Mouse (Mus musculus): ENCODE data around the gene Eif3d.
A peak's percentile ranks its signal among the peaks of the same experiment; 100 is the strongest.

Eif3d gene

DNA sequence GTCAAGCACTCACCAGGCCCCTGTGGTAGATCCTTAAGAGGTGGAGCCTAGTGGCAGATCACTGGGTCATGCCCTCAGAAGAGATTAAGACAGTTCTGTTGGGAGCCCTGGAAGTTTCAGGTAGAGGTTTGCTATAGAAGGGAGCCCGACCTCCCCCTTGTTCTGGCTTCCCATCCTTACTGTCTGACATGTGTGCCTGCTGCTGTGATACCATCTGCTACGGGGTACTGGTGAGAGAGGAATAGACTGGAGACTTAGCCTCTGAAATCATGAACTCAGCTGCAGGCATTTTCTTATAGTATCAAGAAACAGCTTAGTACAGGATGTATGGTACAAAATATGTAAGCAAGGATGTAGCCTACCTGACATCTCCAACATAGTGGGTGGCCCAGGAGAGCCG lies 17.7 kb downstream of the Eif3d start:
- no peak for DNase-seq

DNA sequence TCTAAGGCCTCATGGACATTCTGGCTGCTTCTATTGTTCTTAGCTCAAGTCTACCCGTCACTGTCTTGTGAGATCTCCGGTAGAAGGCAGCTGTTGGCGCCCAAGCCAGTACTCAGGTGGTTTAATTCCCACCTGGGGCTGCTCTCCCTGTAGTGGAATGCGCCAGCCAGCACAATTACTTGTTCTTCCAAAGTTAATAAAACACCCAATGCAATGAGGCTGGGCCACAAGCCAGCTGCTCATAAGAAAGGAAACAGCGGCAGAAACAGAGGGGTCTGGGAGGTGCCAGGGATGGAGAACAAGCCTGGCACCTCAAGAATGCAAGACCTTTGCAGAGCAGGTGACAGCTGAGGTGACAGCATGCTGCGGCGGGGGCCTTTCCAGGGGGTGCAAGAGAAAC lies 21.6 kb downstream of the Eif3d start:
- no peak for DNase-seq

GRCm38 (mm10) chr15:77945711-77946110 lies 24.9 kb downstream of the Eif3d start:
- DNase-seq: no peak

- no peak for DNase-seq
Observed at GRCm38 (mm10) chr15:77941563-77941962, 29.1 kb downstream of the Eif3d start.

DNA sequence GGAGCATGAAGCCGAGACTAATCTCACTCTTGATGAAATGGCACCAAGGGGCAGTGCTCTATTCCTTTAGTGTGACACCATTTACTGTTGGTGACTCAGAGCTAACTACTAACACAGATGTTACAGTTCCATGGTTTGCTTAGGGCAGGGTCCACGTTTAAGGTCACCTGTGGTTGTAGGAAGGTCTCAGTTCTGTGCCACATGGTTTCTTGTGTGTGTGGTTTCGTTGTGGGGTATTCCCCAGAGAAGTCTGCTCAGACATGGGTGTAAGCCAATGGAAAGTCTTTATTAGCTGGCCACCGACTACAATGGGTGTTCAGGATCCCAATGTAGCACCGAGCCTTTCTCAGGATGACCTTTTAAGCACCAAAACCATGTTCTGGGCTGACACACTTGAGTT lies 32.1 kb downstream of the Eif3d start:
- DNase-seq: no peak

- peak; percentile 36 for DNase-seq
Observed at GRCm38 (mm10) chr15:77935673-77936375, 34.8 kb downstream of the Eif3d start.

DNA sequence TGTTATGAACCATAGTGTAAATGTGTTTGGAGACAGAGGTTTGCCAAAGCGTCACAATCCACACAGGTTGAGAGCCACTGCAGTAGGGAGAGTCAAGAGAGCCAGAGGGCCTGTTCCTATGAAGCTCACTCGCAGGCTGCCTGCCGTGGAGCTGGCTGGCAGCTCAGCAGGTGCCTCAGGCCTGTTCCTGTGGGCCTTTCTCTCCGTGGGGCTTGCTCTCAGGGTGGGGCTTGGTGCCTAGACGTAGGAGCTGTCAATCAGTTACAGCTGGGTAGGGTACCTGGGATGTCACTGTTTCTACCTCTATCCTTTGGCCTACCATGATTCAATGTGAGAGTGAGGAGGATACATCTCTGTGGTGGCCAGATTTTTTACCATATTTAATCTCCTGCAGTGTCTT lies 35.6 kb downstream of the Eif3d start:
- DNase-seq: no peak

DNA sequence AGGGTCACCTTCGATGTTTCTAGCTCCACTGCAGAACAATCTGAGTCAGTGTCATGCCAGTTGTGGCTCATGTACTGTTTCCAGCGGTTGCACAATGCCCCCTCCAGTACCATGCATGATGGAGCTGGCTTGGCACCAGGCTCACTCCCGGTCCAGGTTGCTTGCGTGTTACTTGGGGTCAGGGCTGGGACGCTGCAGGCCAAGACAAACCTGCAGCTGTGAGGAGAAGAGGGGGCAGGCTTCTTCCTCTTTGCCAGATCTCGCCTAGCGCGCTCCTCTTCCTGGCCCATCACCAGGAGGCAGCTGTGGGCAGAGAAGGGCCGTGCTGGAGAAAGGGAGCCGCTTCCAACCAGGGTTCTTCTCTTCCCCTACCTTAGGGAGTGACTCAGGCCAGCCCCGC lies 36.3 kb downstream of the Eif3d start:
- no peak for DNase-seq

DNA sequence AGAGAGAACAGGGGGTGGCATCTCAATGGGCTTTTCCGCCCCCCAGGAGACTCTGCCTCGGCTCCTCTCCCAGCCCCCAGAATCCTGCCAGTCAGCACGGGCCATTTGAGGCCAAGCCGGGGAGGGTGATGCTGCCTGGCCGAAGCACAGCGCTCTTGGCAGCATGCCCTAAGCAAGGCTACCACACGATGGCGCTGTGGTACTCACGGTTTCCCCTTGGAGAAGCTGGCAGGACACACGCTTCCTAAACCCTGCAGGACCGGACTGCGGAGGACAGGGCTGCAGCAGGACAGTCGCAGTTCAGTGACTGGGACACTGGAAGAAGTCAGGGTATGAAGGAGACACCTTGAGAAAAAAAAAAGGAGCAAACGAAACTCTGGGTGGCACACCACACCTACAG lies 36.8 kb downstream of the Eif3d start:
- peak; percentile 94 for DNase-seq

DNA sequence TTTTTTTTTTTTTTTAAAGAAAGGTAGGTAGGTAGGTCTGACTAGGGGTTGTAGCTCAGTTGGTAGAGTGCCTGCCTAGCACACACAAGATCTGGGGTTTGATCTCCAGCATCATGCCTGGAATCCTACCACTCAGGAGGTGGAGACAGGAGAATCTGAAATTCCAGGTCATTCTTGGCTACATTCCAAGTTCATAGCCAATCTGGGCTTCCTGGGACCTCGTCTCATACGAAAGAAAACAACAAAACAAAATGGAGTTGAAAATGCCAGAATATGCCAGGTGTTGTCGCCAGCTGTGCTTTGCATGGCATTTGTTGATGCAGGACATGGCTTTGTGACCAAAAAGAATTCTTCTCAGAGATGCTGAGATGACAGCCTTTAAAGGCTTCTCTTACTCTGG lies 37.4 kb downstream of the Eif3d start:
- DNase-seq: no peak

- DNase-seq: no peak
Observed at GRCm38 (mm10) chr15:77931689-77932016, 39.0 kb downstream of the Eif3d start.

DNA sequence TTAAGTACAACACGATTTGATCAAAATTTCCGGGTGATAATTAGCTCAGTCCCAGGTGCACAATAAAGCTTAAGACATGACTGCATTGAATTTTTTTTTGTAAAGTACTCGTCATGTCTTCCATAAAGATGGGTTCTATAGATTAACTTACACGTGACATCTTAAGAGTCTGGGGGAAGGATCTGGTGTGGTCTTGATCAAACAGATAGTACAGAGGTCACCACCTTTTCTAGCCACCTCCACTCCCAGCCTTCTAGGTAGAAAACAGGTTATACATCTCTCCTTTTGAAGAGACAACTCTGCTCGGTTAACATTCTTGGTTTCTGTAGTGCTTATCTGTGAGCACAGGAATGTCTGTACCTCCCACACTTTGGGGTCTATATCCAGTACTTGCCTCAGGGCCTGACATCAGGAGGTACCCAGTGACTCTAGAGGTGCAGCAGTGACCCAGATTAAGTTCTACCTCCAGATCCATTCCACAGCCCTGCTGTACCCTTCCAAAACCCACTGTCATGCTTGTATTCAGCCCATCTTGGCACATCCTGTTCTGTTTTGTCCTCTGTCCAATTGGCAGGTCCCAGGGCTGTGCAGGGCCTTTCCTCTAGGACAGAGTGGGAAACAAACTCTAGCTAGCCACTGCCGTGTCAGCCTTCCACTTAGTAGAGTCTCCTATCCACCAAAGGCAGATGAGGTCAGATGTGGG lies 39.5 kb downstream of the Eif3d start:
- DNase-seq: no peak

DNA sequence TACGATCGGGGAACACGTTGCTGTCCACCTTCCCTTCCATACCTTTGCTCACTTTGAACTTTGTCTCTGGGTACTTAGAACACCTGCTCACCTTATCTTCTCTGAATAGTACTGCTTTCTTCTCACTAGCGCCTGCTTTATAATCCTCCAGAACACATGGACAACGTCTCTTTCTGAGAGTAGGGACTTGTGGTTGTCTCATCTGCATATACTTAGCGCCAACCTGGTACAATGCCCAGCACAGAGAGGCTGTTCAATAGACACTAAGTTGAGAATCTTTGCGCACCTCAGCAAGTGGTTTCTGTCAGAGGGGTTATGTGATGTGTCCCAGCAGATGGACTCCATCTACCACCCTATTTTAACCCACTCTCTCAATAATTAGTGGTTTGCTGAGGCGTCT lies 40.8 kb downstream of the Eif3d start:
- no peak for DNase-seq

DNA sequence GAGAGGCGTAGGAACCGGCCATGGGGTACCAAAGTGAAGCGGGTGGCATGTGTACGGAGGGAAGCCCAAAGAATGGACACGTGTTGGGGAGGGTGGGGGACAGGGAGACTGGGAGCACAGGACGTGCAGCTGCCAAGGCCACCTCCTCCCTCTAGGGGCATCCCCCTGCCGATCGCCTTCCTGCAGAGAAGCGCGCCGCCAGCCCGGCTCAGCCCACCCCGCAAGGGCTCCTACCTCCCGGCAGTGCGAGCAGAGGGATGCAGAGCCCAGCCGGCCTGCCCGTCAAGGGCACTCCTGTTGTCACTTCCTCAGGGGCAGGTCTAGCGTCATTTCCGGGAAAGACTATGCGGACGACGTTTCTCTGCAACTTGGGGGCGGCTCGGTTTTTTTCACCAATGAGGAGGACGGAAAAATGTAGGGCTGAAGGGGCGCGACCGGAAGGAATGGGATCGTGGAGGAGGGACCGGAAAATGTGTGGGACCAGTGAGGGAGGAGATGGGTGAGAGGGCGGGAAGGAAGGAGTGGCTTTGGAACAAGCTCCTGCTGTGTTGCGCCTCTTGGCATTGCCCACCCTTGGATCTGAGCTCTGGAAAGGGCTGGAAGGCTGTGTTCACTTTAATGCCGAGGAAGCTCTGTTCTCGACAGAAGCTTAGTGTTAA lies 41.8 kb downstream of the Eif3d start, which contains the start of gene Txn2:
Gene Txn2 (minus strand): TSS at position 334 of the 659 bp plus-strand sequence.
- peak; percentile 97 for DNase-seq

- no peak for DNase-seq
Observed at GRCm38 (mm10) chr15:77928091-77928490, 42.5 kb downstream of the Eif3d start.

DNA sequence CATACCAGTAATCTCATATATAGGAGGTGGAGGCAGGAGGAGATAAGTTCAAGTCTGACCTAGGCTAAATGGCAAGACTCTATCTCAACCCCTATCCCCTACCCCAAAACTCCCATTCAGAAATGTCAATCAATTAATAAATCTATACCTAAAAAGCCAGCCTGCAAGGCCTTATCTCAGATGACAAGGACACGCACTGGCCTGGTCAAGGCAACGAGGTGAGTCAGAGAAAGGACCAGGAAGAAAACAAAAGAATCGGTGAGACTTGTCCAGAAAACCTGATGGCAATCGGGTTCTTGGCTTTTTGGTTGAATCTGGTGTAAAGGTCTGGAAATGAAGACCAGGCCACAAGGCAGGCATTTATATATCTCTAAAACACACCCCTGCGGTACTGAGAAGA lies 43.7 kb downstream of the Eif3d start:
- DNase-seq: no peak

GRCm38 (mm10) chr15:77925195-77925594 lies 45.4 kb downstream of the Eif3d start:
- no peak for DNase-seq

DNA sequence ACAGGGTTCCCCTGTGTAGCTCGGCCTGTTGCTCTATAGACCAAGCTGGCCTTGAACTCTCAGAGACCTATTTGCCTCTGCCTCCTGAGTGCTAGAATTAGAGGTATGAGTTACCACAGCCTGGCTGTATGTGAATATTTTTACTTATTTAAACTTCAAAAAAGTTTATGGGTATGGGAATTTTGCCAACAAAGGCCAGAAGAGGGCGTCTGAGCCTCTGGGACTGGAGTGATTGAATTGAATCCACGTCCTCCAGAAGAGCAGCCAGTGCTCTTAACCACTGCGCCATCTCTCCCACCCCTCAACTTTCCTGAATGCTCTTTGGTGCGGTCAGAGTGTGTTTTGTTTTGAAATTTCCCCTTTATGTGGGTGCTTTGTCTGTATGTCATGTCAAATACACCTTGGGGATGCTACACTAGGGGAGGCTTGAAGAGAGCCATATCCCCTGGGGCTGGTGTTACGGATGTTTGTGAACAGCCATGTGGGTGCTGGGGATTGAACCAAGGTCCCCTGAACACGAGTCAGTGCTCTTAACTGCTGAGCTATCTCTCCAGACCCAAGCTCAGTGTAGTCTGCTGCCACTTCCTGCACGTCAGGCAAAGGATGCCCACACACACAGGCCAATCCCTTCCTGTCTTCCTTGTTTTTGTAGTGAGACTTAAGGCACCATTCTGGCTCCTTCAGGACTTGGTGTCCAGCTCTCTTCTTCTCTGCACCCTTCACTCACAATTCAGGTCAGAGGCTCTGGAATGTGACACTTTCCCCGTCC lies 47.2 kb downstream of the Eif3d start:
- DNase-seq: no peak

DNA sequence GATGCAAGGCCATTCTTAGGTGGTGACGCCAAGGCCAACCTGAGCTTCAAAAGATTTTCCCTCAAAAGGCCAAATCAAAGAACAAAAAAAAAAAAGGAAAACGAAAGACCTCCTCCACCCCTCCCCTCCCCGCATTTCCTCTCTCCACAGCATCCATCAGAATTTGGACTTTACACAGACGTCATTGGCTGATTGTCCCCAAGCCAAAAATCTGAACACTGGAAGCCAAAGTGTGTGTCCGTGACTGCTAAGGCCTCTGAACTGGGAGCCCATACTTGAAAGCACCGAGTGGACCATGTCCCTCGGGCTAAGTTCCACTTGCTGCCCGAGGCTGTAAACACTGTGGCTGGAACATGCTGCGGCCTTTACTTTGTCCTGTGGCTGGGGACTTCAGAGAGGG lies 47.9 kb downstream of the Eif3d start:
- no peak for DNase-seq

- DNase-seq: no peak
Observed at GRCm38 (mm10) chr15:77921636-77922035, 49.0 kb downstream of the Eif3d start.

DNA sequence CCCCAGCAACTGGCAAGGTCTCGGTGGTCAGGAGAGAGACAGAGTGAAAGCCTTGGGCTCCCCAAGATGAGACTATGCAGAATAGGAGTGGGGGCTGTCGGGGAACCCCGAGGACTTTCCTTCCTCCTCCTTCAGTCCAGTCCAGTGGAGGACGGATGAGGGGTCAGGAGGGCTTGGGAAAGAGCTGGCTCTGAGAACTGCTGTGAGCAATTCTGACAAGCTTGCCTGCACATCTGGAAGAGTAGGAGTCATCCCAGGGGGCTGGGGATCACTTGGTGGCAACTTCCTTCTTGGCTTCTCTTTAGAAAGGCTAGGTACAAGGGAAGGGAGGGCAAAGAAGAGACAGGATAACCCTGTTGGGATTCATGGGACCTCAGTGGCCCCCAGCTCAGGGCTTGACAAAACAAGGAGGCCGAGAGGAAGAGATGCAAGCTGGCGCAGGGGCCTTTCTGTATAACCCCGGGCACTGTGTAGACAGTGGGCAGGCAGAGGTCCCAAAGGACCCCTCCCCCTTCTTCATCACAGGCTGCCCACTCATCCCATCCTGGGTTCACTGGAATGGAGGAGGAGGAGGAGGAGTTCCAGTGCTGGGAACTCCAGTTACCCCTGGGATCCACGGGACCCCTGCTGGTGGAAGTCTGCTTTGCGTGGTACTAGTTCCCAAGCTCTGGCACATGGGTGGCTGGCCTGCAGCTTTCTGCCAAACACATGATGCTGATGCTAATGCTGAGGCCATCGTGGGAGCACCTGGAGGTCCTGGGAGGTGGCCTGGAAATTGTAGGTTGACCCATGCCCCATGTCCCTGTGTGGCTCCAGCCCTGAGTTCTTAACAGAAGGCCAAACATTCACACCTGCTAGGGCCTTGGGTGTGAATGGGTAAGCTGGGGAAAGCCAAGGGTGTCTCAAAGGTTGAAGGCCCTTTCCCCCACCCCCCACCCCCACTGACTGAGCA lies 49.8 kb downstream of the Eif3d start:
- no peak for DNase-seq

DNA sequence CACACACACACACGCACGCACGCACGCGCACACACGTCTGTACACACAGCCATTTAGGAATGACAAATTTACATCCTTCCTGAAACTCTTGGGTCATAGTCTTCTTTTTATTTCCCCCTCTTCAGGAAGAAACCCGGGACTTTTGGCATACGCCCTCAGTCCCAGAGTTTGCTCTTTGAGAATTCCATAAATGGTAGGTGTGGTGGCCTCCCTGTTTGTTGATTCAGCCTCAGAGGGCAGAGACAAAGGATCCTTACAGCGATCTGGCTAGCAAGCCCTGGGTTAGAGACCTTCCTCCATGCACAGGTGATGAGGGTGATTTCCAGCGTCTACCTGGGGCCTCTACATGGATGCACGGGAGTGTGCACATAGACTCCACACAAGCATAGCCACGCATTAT lies 51.2 kb downstream of the Eif3d start:
- no peak for DNase-seq
